Mouse (Mus musculus): ENCODE measurements around the gene Sytl3.
"Not testable (repeated sequence)": the region's sequence is repeated elsewhere in the genome, so short reads cannot be mapped to it uniquely, and the experiment has no call there.

Sytl3 gene

GRCm38 (mm10) chr17:6645668-6646067, 13.2 kb upstream of the Sytl3 start:
- in situ Hi-C loops (cut with MboI; ENCODE audit: unreplicated experiment in 2 of 2): not testable (repeated sequence)

GRCm38 (mm10) chr17:6646841-6647240, 12.1 kb upstream of the Sytl3 start:
- in situ Hi-C loops (cut with MboI; ENCODE audit: unreplicated experiment in 2 of 2): not testable (repeated sequence)

GRCm38 (mm10) chr17:6647452-6647851, 11.4 kb upstream of the Sytl3 start:
- in situ Hi-C loops (cut with MboI; ENCODE audit: unreplicated experiment in 2 of 2): not testable (repeated sequence)

GRCm38 (mm10) chr17:6650904-6651565, 7.9 kb upstream of the Sytl3 start:
- in situ Hi-C loops (cut with MboI; ENCODE audit: unreplicated experiment in 2 of 2): not testable (repeated sequence)

- in situ Hi-C loops (cut with MboI; ENCODE audit: unreplicated experiment in 2 of 2): not testable (repeated sequence)
Observed at GRCm38 (mm10) chr17:6653341-6653946, 5.4 kb upstream of the Sytl3 start.

GRCm38 (mm10) chr17:6655087-6655511, 3.8 kb upstream of the Sytl3 start:
- in situ Hi-C loops (cut with MboI; ENCODE audit: unreplicated experiment in 2 of 2): not testable (repeated sequence)

GRCm38 (mm10) chr17:6655567-6656281, 3.2 kb upstream of the Sytl3 start, which contains the start of gene Dynlt1f:
Dynlt1f (minus strand) TSS chr17:6655900.
- in situ Hi-C loops (cut with MboI; ENCODE audit: unreplicated experiment in 2 of 2): not testable (repeated sequence)

GRCm38 (mm10) chr17:6656471-6656870, 2.4 kb upstream of the Sytl3 start:
- in situ Hi-C loops (cut with MboI; ENCODE audit: unreplicated experiment in 2 of 2): not testable (repeated sequence)

- in situ Hi-C loops (cut with MboI; ENCODE audit: unreplicated experiment in 2 of 2): not testable (repeated sequence)
Observed at GRCm38 (mm10) chr17:6660589-6660988, 1.7 kb downstream of the Sytl3 start.

- in situ Hi-C loops (cut with MboI; ENCODE audit: unreplicated experiment in 2 of 2): not testable (repeated sequence)
Observed at GRCm38 (mm10) chr17:6661093-6661816, 2.4 kb downstream of the Sytl3 start.

- in situ Hi-C loops (cut with MboI; ENCODE audit: unreplicated experiment in 2 of 2): not testable (repeated sequence)
Observed at GRCm38 (mm10) chr17:6662840-6663239, 3.9 kb downstream of the Sytl3 start.

- in situ Hi-C loops (cut with MboI; ENCODE audit: unreplicated experiment in 2 of 2): not testable (repeated sequence)
Observed at GRCm38 (mm10) chr17:6665389-6665788, 6.5 kb downstream of the Sytl3 start.

GRCm38 (mm10) chr17:6668522-6668921, 9.6 kb downstream of the Sytl3 start:
- in situ Hi-C loops (cut with MboI; ENCODE audit: unreplicated experiment in 2 of 2): not testable (repeated sequence)

- in situ Hi-C loops (cut with MboI; ENCODE audit: unreplicated experiment in 2 of 2): not testable (repeated sequence)
Observed at GRCm38 (mm10) chr17:6674297-6674696, 15.4 kb downstream of the Sytl3 start.

- in situ Hi-C loops (cut with MboI; ENCODE audit: unreplicated experiment in 2 of 2): not testable (repeated sequence)
Observed at GRCm38 (mm10) chr17:6678063-6678462, 19.2 kb downstream of the Sytl3 start.

- in situ Hi-C loops (cut with MboI; ENCODE audit: unreplicated experiment in 2 of 2): not testable (repeated sequence)
Observed at GRCm38 (mm10) chr17:6681721-6682120, 22.8 kb downstream of the Sytl3 start.

GRCm38 (mm10) chr17:6683702-6684101, 24.8 kb downstream of the Sytl3 start:
- in situ Hi-C loops (cut with MboI; ENCODE audit: unreplicated experiment in 2 of 2): not testable (repeated sequence)

- in situ Hi-C loops (cut with MboI; ENCODE audit: unreplicated experiment in 2 of 2): not testable (repeated sequence)
Observed at GRCm38 (mm10) chr17:6684464-6685287, 25.8 kb downstream of the Sytl3 start.

GRCm38 (mm10) chr17:6685288-6685818, 26.5 kb downstream of the Sytl3 start:
- in situ Hi-C loops (cut with MboI; ENCODE audit: unreplicated experiment in 2 of 2): not testable (repeated sequence)
